Mouse (Mus musculus): Measurements from ENCODE around the gene Olfr1424.
A peak's percentile ranks its signal among the peaks of the same experiment; 100 is the strongest.
"Not testable (repeated sequence)": the region's sequence is repeated elsewhere in the genome, so short reads cannot be mapped to it uniquely, and the experiment has no call there.

Olfr1424 gene

GRCm38 (mm10) chr19:12062582-12062981 is at the start of gene Olfr1424:
Olfr1424 (minus strand) TSS chr19:12062682.
- DNase-seq (ENCODE audit: low spot score in 2 of 2), result not testable (repeated sequence)

GRCm38 (mm10) chr19:12104541-12104940 is 42.1 kb upstream of the Olfr1424 start:
- DNase-seq (ENCODE audit: low spot score in 2 of 2), result no peak

GRCm38 (mm10) chr19:12103234-12103633 is 40.8 kb upstream of the Olfr1424 start, which contains the start of gene Olfr1427:
Olfr1427 (minus strand) TSS chr19:12103334.
- DNase-seq (ENCODE audit: low spot score in 2 of 2), result no peak

GRCm38 (mm10) chr19:12091913-12092312 is 29.4 kb upstream of the Olfr1424 start, which contains the start of gene Olfr1426:
Olfr1426 (minus strand) TSS chr19:12092013.
- no peak for DNase-seq (ENCODE audit: low spot score in 2 of 2)

GRCm38 (mm10) chr19:12077631-12078030 is 15.1 kb upstream of the Olfr1424 start, which contains the start of gene Olfr1425:
Olfr1425 (minus strand) TSS chr19:12077731.
- not testable (repeated sequence) for DNase-seq (ENCODE audit: low spot score in 2 of 2)

GRCm38 (mm10) chr19:12069546-12069945 is 7.1 kb upstream of the Olfr1424 start:
- not testable (repeated sequence) for DNase-seq (ENCODE audit: low spot score in 2 of 2)

- not testable (repeated sequence) for DNase-seq (ENCODE audit: low spot score in 2 of 2)
Measured at GRCm38 (mm10) chr19:12067806-12068205, 5.3 kb upstream of the Olfr1424 start.

GRCm38 (mm10) chr19:12043163-12043562 is 19.3 kb downstream of the Olfr1424 start:
- DNase-seq (ENCODE audit: low spot score in 2 of 2), result no peak

GRCm38 (mm10) chr19:12041217-12041616 is 21.3 kb downstream of the Olfr1424 start, which contains the start of gene Olfr1423:
Olfr1423 (minus strand) TSS chr19:12041317.
- DNase-seq (ENCODE audit: low spot score in 2 of 2), result no peak

- no peak for DNase-seq (ENCODE audit: low spot score in 2 of 2)
Measured at GRCm38 (mm10) chr19:12037727-12038126, 24.8 kb downstream of the Olfr1424 start.

GRCm38 (mm10) chr19:12026606-12027005 is 35.9 kb downstream of the Olfr1424 start:
- DNase-seq (ENCODE audit: low spot score in 2 of 2), result no peak

- DNase-seq (ENCODE audit: low spot score in 2 of 2), result no peak
Measured at GRCm38 (mm10) chr19:12025333-12025732, 37.1 kb downstream of the Olfr1424 start.

- no peak for DNase-seq (ENCODE audit: low spot score in 2 of 2)
Measured at GRCm38 (mm10) chr19:12024149-12024548, 38.3 kb downstream of the Olfr1424 start.

GRCm38 (mm10) chr19:12016192-12016591 is 46.3 kb downstream of the Olfr1424 start:
- DNase-seq (ENCODE audit: low spot score in 2 of 2), result no peak

GRCm38 (mm10) chr19:12015708-12016107 is 46.8 kb downstream of the Olfr1424 start:
- no peak for DNase-seq (ENCODE audit: low spot score in 2 of 2)

GRCm38 (mm10) chr19:12013228-12013627 is 49.3 kb downstream of the Olfr1424 start:
- DNase-seq (ENCODE audit: low spot score in 2 of 2), result peak in 1 of 2 experiments; percentile 49

GRCm38 (mm10) chr19:12012615-12013014 is 49.9 kb downstream of the Olfr1424 start:
- no peak for DNase-seq (ENCODE audit: low spot score in 2 of 2)

- DNase-seq (ENCODE audit: low spot score in 2 of 2), result peak; percentile 78 to 89
Measured at GRCm38 (mm10) chr19:12011560-12012556, 50.6 kb downstream of the Olfr1424 start.

GRCm38 (mm10) chr19:12010916-12011559 is 51.4 kb downstream of the Olfr1424 start:
- peak; percentile 57 to 74 for DNase-seq (ENCODE audit: low spot score in 2 of 2)

- peak in 1 of 2 experiments; percentile 32 for DNase-seq (ENCODE audit: low spot score in 2 of 2)
Measured at GRCm38 (mm10) chr19:12010281-12010771, 52.2 kb downstream of the Olfr1424 start.

- DNase-seq (ENCODE audit: low spot score in 2 of 2), result peak; percentile 45 to 77
Measured at GRCm38 (mm10) chr19:12009501-12010280, 52.8 kb downstream of the Olfr1424 start.
